Mouse (Mus musculus): ENCODE data around the gene Gpatch8.

Gpatch8 gene

DNA sequence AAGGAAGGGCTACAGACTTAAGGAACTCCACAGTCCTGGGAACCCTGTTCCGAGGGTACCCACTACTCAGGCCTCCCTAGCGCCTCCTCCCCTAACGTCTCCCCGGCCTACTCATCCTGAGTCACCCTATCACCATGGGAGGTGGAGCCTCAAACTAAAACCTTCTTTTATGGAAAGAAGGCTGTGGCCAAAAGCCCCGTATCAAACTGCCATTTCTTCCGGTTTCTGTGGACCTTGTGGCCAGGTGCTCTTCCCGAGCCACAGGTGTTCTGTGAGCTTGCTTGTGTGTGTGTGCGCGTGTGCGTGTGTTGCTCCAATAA is 119.8 kb downstream of the Gpatch8 start:
- DNase-seq (ENCODE audit: inconsistent age in 2 of 2, low spot score in 1 of 2) = no peak

DNA sequence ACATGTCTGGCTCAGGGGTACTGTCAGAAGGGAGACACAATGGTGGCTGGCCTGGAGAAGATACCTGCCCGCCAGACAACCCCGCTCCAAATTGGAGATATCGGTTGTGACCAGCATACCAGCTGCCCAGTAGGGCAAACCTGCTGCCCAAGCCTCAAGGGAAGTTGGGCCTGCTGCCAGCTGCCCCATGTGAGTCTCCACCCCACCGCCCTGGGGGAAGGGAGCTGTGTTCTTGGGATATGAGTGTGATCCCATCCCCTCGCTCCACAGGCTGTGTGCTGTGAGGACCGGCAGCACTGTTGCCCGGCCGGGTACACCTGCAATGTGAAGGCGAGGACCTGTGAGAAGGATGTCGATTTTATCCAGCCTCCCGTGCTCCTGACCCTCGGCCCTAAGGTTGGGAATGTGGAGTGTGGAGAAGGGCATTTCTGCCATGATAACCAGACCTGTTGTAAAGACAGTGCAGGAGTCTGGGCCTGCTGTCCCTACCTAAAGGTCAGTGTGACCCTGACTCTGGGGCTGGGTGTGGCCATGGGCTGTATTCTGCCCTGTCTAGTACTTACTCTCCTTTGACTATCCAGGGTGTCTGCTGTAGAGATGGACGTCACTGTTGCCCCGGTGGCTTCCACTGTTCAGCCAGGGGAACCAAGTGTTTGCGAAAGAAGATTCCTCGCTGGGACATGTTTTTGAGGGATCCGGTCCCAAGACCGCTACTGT is 120.3 kb downstream of the Gpatch8 start:
- DNase-seq (ENCODE audit: inconsistent age in 2 of 2, low spot score in 1 of 2) = peak; percentile 69 to 85

DNA sequence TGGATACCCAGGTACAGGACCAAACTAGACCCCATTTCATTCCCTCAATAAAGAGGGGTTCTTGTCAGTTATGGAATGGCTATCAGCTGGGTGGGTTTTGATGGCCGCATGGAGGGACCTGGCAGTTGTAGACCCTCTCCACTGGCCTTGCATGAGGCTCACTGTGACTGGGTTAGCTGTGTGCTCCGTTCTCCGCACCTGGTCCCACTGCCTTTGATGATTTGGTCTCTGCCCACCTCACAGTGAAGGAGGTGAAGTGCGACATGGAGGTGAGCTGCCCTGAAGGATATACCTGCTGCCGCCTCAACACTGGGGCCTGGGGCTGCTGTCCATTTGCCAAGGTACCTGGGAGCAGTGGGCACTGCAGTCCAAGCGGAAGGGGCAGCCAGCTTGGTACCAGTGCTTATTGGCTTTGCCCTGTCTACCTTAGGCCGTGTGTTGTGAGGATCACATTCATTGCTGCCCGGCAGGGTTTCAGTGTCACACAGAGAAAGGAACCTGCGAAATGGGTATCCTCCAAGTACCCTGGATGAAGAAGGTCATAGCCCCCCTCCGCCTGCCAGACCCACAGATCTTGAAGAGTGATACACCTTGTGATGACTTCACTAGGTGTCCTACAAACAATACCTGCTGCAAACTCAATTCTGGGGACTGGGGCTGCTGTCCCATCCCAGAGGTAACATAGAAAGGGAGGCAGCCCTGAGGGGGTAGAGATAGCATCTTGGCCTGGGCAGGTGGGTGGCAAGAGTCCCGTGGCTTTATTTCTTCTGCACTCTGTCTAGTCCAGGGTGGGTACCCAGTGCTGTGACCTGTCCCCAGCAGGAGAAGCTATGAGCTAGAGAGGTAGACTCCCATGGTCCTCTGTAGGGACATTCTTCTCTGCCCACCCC is 121.1 kb downstream of the Gpatch8 start:
- peak in 1 of 2 experiments; percentile 36 for DNase-seq (ENCODE audit: inconsistent age in 2 of 2, low spot score in 1 of 2)

DNA sequence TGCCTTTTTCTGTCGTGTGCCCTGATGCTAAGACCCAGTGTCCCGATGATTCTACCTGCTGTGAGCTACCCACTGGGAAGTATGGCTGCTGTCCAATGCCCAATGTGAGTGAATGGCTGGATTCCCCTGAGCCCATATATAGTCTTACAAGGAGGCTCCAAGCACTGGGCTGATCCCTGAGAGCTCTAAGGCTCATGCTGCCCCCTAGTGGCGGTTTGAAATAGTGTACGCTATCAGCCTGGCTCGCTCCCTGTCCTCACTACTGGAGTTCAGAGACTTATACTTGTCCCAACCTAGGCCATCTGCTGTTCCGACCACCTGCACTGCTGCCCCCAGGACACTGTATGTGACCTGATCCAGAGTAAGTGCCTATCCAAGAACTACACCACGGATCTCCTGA is 121.8 kb downstream of the Gpatch8 start:
- DNase-seq (ENCODE audit: inconsistent age in 2 of 2, low spot score in 1 of 2) = peak; percentile 87 to 96

DNA sequence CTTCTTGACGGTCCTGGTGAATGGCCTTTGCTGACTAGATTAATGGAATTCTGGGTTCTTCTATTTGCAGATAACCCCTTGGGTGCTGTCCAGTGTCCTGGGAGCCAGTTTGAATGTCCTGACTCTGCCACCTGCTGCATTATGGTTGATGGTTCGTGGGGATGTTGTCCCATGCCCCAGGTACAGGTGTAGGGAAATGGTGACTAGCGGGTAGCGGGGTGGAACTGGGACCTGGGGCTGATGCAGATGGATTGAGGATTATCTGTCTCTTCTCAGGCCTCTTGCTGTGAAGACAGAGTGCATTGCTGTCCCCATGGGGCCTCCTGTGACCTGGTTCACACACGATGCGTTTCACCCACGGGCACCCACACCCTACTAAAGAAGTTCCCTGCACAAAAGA is 122.3 kb downstream of the Gpatch8 start:
- DNase-seq (ENCODE audit: inconsistent age in 2 of 2, low spot score in 1 of 2) = peak in 1 of 2 experiments; percentile 25

DNA sequence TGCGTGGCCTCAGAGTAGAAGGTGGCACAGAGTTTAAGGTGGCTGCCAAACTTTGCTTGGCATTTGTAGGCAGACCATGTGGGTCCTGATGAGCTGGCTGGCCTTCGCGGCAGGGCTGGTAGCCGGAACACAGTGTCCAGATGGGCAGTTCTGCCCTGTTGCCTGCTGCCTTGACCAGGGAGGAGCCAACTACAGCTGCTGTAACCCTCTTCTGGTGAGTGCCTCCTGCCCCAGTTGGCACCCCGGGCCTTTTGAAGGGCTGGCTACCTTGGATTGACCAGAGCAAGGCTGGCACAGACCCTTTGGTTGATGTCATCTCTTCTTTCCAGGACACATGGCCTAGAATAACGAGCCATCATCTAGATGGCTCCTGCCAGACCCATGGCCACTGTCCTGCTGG is 123.3 kb downstream of the Gpatch8 start:
- peak; percentile 94 to 95 for DNase-seq (ENCODE audit: inconsistent age in 2 of 2, low spot score in 1 of 2)

DNA sequence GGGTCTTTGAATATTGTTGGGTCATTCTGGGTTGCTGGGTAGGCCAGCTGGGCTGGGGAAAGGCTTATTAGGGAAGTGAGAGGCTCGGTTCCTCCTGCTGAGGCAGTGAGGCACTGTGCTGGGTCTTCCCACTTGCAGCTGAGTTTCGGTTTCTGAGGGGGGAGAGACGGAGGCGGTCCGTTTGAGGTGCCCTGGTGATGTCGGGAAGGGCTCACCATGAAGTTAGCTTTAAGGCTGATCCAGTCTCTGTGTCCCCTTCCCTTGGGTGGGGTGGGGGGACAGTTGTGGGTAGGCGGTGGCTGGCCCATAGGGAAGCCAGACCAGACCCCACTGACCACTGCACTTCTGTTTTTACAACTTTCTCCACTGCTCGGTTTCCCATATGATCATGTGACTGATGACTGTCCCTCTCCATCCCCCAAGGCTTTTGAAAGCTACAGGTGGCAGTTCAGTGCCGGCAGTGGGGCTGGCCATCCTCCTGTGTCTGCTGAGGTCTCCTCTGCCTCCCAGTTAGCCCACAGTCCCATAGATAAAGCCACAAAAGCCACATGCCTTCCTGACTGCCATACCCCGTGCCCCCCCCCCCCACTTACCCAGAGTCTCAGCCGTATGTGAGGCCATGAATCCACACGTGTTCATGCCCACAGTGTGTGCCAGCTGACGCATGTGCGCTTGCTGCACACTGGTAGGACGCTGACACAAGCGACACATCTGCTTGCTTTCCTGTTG is 123.9 kb downstream of the Gpatch8 start:
- DNase-seq (ENCODE audit: inconsistent age in 2 of 2, low spot score in 1 of 2) = peak; percentile 59 to 80

DNA sequence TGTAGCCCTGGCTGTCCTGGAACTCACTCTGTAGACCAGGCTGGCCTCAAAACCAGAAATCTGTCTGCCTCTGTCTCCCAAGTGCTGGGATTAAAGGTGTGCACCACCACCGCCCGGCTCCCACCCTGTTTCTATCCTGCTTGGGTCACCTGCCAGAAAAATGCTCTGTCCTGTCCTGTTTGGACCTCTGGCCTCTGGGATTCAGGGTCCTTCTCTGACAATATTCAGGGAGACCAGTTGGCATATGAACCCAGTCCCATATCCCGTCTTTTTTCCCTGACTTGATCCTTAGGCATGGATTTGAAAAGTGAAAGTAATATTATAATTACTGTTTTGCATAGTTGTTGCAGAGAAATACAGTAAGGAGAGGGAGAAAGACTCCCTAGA is 124.5 kb downstream of the Gpatch8 start:
- peak; percentile 27 to 61 for DNase-seq (ENCODE audit: inconsistent age in 2 of 2, low spot score in 1 of 2)

DNA sequence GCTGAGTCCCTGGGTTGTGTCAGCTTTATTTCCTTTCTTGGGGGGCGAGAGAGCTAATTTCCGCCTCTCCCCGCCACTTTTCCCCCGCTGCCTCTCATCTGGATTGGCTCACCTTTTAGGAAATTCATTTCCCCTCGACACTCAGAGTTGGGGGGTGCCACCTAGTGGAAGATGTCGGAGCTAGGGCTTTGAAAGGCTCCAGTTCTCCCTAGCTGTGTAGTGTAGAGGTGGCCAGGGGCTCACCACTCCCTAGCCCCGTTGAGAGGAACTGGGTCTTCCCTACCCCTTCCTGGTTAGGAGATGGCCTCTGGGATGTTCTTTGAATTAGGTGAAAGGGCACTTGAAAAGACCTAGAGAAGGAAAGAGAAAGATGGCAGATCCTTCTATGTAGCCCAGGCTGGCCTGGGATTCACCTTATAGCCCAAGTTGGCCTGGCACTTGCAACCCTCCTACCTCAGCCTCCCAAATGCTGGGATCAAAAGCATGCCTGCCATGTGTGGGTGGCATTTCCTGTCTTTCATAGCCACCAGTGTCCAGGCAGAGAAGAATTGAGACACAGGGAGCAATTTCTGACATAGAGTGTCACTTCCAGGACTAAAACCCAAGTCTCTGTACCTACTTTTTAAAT is 125.1 kb downstream of the Gpatch8 start:
- DNase-seq (ENCODE audit: inconsistent age in 2 of 2, low spot score in 1 of 2) = peak; percentile 83 to 95

DNA sequence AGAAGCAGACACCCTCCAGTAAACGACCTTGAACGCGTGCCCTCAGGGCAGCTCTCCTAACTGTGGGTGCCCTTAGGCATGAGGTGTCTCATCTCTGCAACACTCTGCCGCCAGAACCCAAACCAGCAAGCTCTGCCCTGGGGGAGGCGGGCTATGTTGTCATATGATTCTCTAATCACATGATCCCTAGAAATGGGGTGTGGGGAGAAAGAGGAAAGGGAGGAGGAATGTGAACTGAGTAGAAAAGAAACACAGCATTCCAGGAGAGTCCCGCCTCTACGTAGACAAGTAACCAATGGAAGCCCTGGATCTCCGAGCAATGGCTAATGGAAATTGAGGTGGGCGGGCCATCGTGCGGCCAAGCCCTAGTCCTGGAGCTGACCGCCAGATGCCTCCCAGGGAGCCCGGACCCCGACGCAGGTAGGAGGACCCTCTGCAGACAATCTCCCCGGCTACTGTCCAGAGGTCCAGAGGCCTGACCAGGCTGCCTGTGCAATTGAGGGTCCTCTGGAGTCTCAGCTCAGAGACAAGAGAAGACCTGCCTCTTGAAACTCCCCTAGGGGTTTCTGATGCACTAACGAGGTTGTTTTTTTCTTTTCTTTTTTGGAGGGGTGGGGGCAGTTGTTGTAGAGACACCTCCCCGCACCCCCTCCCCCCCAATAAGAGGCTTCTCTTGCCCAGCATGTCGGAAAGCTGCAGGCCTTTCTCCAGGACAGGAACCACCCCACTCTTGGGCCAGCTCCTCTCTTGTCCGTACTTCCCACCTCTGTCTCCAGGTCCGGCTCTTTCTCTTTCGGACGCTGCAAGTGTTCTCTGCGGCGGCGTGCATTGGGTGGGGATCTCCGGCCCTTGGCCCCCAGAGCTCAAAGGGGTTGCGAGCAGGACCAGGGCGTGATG is 125.8 kb downstream of the Gpatch8 start, which contains the start of gene Grn:
TSS of gene Grn (plus strand) at position 195 of the 897 bp plus-strand sequence.
- DNase-seq (ENCODE audit: inconsistent age in 2 of 2, low spot score in 1 of 2) = peak; percentile 93 to 96

DNA sequence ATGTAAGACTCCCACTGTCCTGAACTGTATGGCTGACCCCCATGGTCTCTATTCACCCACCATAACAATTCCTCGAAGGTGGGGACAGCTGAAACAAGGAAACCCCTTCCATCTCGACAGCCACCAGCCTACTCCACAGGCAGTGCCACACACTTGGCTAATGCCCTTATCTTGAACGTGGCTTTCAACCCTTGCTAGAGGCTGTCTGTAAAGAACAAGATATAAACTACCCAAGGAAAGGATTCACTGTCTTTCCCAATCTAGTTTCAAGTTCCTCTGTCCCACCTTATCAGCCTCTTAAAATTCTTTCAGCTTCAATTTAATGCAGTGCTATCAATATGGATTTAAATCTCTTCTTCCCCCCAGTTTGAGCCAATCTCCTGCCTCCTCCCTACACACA is 126.6 kb downstream of the Gpatch8 start:
- DNase-seq (ENCODE audit: inconsistent age in 2 of 2, low spot score in 1 of 2) = peak in 1 of 2 experiments; percentile 48

DNA sequence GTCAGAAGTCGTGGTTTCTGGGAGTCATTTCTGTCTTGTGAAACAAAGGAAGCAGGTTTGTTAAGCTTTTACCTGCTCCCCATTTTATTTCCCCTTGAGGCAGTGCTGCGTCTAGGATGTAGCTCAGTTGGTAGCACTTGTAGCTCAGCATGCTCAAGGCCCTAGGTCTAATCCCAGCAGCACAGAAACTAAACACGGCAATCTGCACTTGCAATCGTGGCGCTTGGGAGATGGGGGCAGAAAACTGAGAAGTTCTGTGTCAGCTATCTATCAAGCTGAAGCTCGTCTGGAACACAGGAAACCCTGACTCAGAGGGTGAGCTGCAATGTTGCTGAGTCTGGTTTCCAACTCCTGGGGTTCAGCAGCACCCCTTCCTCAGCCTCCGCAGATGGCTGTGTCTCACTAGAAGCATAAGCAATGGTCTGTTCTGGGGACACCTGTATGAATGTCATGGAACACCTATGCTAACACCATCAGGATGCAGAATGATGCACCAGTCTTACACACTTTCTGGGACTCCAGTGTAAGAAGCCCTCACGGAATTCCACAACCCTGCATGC is 127.1 kb downstream of the Gpatch8 start:
- no peak for DNase-seq (ENCODE audit: inconsistent age in 2 of 2, low spot score in 1 of 2)

Data from adrenal gland, adult (tissue).